Mouse (Mus musculus): Measurements from ENCODE around the gene Cldn9. TPM values are rescaled to one million over a fixed set of nuclear protein-coding genes. Genes with fewer than 3 reads are reported as not detected.

Gene Cldn9
- polyA plus RNA-seq, 1 experiment from 2014 or later: 4.6 TPM

DNA sequence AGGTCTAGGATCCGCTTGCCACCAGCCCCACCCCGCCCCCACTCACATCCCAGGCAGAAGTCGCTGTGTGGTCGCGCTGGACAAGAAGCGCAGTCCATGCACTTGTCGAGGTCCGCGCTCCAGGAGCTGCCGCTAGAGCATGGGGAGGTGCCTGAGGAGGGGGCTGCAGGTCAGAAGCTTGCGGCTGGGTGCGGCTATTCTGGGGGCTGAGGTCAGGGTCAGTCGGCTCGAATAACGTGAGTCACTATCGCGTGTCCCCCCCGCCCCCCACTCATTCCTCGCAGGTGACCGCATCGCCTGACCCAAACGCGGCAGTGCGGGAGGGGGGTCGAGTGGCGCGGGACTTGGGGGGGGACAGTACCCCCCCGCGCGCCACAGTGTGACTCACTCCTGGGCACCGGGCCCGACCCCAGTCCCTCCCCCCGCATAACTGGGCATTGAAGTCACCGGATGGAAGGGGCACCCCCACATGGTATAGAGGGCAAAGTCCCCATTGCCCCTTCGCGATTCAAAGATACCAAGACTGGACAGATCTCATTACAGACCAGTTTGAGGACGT, 7.3 kb downstream of the Cldn9 start:
- H3K4me1 ChIP-seq: peaks cover 62% of the 10 kb centered on the region
- WGBS: under 1% methylated on average over 37 of the region's 37 CpGs
- no peaks in the 10 kb centered on the region for H3K36me3 ChIP-seq
- peak overlapping the region; percentile 58 for H3K4me3 ChIP-seq
- H3K27ac ChIP-seq: peak overlapping the region; percentile 37; the same call in 1 of the 2 replicates
- peaks cover 69% of the 10 kb centered on the region for H3K27me3 ChIP-seq (ENCODE audit: low read depth, poor library complexity, severe bottlenecking)
- no peaks in the 10 kb centered on the region for H3K9me3 ChIP-seq (replicated peaks)
- peak; percentile 60 for DNase-seq (ENCODE audit: low spot score)

DNA sequence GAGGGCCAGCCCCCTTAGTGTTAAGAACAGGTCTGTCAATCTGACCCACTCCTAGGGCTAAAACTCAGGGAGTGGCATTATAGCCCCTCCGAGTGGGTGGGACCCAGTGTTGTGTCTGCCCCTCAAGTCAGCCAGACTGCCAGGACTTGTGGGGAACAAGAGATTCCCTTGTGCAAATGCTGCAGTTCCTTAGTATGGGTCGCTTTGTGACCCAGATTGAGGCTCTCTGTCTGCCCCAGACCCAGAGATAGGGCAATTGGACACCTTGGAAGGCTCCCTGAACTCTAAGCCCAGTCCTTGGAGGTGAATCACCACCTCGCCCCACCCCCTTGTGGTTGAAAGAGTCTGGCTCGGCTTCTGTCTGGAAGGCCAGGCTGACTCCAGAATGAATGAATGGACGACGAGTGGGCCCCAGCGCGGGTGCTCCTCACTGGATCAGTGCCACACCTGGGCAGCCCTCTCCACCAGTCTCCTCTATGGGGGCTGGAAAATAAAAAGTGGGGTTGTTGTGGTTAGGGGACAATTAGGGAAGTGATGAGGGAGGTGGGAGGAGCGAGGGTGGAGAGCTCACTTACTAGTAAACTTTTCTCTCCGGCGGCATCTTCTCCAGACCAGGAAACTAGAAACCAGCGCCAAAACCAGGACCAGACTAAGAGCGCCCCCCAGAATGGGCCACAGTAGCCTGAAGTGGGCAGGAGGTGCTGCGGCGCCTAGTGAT, 8.1 kb downstream of the Cldn9 start:
- WGBS: 9% methylated on average over 15 of the region's 15 CpGs
- Histone ChIP-seq H3K27me3 (ENCODE audit: low read depth, poor library complexity, severe bottlenecking) (peaks cover 60% of the 10 kb centered on the region), H3K27ac (no peak overlapping the region), H3K4me3 (peak overlapping the region; percentile 58), H3K4me1 (peaks cover 62% of the 10 kb centered on the region), H3K36me3 (peaks cover 1% of the 10 kb centered on the region), H3K9me3 (replicated peaks) (no peaks in the 10 kb centered on the region)
- DNase-seq (ENCODE audit: low spot score): peak; percentile 51

DNA sequence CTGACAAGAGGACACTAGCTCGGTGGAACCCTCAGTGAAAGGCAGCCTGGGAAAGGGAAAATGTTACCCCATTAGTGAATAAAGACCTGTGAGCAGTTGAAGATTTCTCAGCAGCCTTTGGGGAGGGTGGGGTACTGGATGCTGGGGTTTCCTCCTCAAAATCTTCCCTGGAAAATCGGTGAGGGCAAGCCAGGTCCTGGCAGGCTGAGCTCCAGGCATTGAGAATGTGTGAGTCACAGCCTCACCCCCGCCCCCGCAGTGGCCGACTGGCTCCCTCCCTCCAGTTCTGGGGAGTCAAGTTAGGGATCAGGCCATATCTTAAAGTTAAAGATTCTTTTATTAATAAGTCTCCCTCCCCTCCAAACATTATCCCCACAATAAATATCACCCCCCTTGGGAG, 8.7 kb downstream of the Cldn9 start:
- H3K27me3 ChIP-seq (ENCODE audit: low read depth, poor library complexity, severe bottlenecking): peaks cover 54% of the 10 kb centered on the region

DNA sequence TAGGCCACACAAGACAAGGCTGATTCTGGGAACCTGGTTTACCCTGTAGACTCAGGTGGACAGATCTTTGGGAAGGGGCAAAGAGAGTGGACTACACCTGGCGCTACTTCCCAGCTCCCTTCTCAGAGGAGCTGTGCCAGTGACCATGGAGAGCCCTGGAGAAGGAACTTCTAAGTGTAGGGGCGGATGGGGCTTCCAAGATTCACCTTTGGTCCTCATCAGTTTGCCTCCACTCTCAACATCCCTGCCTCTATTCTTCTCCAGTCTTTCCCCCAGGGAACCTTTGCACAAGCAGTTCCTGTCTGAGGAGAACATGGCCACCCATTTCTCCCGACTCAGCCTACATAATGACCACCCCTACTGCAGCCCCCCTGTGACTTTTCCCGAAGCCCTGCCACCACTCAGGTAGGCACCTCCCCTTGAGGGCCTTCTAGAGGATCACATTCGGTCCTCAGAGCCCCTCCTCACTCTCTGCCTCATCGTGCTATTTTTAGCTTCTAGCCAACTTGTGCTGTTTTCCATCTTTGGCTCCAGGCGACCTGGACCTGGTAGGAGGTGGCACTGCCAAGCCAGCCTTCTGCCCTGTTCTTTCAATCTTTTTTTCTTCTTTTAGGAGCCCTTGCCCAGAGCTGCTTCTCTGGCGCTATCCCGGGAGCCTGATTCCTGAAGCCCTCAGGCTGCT, 9.4 kb downstream of the Cldn9 start:
- peaks cover 58% of the 10 kb centered on the region for H3K4me1 ChIP-seq
- H3K9me3 ChIP-seq (replicated peaks): no peaks in the 10 kb centered on the region
- DNase-seq (ENCODE audit: low spot score): no peak
- H3K27ac ChIP-seq: peak overlapping the region; percentile 93; the same call in 1 of the 2 replicates
- peak overlapping the region; percentile 68 for H3K4me3 ChIP-seq
- peaks cover 15% of the 10 kb centered on the region for H3K36me3 ChIP-seq
- 34% methylated on average over 9 of the region's 9 CpGs for WGBS
- peaks cover 47% of the 10 kb centered on the region for H3K27me3 ChIP-seq (ENCODE audit: low read depth, poor library complexity, severe bottlenecking)

More for the DNA sequence above, 8.7 kb downstream of the Cldn9 start:
- Histone ChIP-seq H3K9me3 (replicated peaks) (no peaks in the 10 kb centered on the region), H3K4me1 (peaks cover 62% of the 10 kb centered on the region), H3K36me3 (peaks cover 7% of the 10 kb centered on the region), H3K27ac (no peak overlapping the region), H3K4me3 (peak overlapping the region; percentile 68; the same call in 1 of the 2 replicates)
- no peak for DNase-seq (ENCODE audit: low spot score)
- 25% methylated on average over 5 of the region's 5 CpGs for WGBS

GRCm38 (mm10) chr17:23673424-23674073, 10.3 kb downstream of the Cldn9 start, which contains the start of the genes Hcfc1r1 and Thoc6:
TSS of gene Hcfc1r1 (plus strand) at chr17:23673596.
TSS of gene Thoc6 (minus strand) at chr17:23673882.
- peak; percentile 92 for DNase-seq (ENCODE audit: low spot score)
- peaks cover 53% of the 10 kb centered on the region for H3K4me1 ChIP-seq
- no peaks in the 10 kb centered on the region for H3K9me3 ChIP-seq (replicated peaks)
- peak within 1 kb of the TSS; percentile 68 for H3K4me3 ChIP-seq
- WGBS: under 1% methylated on average over 45 of the region's 45 CpGs
- peaks cover 23% of the 10 kb centered on the region for H3K36me3 ChIP-seq
- H3K27ac ChIP-seq: peak within 1 kb of the TSS; percentile 93
- peaks cover 39% of the 10 kb centered on the region for H3K27me3 ChIP-seq (ENCODE audit: low read depth, poor library complexity, severe bottlenecking)

- no peak for DNase-seq (ENCODE audit: low spot score)
- no peak overlapping the region for H3K27ac ChIP-seq
- WGBS: 70% methylated on average over 3 of the region's 3 CpGs
- peak overlapping the region; percentile 68 for H3K4me3 ChIP-seq
- H3K9me3 ChIP-seq (replicated peaks): no peaks in the 10 kb centered on the region
- H3K4me1 ChIP-seq: peaks cover 53% of the 10 kb centered on the region
- H3K27me3 ChIP-seq (ENCODE audit: low read depth, poor library complexity, severe bottlenecking): peaks cover 31% of the 10 kb centered on the region
- peaks cover 31% of the 10 kb centered on the region for H3K36me3 ChIP-seq
These were observed 11.1 kb downstream of the Cldn9 start for GRCm38 (mm10) chr17:23672761-23673160.

GRCm38 (mm10) chr17:23671519-23671918, 12.3 kb downstream of the Cldn9 start:
- peaks cover 46% of the 10 kb centered on the region for H3K4me1 ChIP-seq
- no peak for DNase-seq (ENCODE audit: low spot score)
- no peaks in the 10 kb centered on the region for H3K9me3 ChIP-seq (replicated peaks)
- peaks cover 43% of the 10 kb centered on the region for H3K36me3 ChIP-seq
- H3K27me3 ChIP-seq (ENCODE audit: low read depth, poor library complexity, severe bottlenecking): peaks cover 25% of the 10 kb centered on the region
- H3K4me3 ChIP-seq: no peak overlapping the region
- no peak overlapping the region for H3K27ac ChIP-seq
- WGBS: 88% methylated on average over 3 of the region's 3 CpGs

DNA sequence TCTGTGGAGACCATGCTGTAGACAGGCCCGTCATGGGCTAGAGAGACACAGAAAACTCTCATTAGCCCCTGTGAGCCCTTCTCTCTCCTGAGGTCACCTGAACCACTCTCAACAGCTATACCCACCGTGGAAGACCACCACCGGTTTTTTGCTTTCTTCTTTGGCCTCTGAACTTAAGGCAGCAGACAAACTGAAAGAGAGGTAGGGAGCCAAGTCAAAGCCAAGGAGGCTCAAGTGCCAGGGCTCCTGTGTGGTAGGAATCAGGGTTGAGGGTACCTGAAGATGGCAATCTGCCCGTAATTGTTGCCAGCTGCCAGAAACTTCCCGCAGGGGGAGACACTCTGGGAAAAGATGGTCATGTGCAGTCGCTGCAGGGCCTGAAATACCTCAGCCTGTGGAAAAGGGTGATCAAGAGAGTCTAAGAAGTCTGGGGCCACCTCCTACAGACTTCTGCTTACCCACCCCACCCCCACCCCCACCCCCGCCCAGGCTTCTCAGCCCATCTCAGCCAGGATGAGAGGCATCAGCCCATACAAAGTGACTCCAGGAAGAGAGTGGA, 13.2 kb downstream of the Cldn9 start:
- WGBS: 90% methylated on average over 7 of the region's 7 CpGs
- Histone ChIP-seq H3K27me3 (ENCODE audit: low read depth, poor library complexity, severe bottlenecking) (peaks cover 16% of the 10 kb centered on the region), H3K36me3 (peaks cover 48% of the 10 kb centered on the region), H3K4me1 (peaks cover 43% of the 10 kb centered on the region), H3K4me3 (no peak overlapping the region), H3K9me3 (replicated peaks) (no peaks in the 10 kb centered on the region), H3K27ac (no peak overlapping the region)
- no peak for DNase-seq (ENCODE audit: low spot score)

GRCm38 (mm10) chr17:23665511-23665910, 18.3 kb downstream of the Cldn9 start:
- Histone ChIP-seq H3K4me3 (no peak overlapping the region), H3K9me3 (replicated peaks) (no peaks in the 10 kb centered on the region), H3K27ac (peak overlapping the region; percentile 32; the same call in 1 of the 2 replicates), H3K36me3 (peaks cover 45% of the 10 kb centered on the region), H3K4me1 (peaks cover 24% of the 10 kb centered on the region), H3K27me3 (ENCODE audit: low read depth, poor library complexity, severe bottlenecking) (peaks cover 34% of the 10 kb centered on the region)
- DNase-seq (ENCODE audit: low spot score): no peak
- WGBS: 81% methylated on average over 14 of the region's 14 CpGs

GRCm38 (mm10) chr17:23664556-23665021, 19.2 kb downstream of the Cldn9 start:
- peak; percentile 53 for DNase-seq (ENCODE audit: low spot score)
- Histone ChIP-seq H3K9me3 (replicated peaks) (no peaks in the 10 kb centered on the region), H3K4me3 (no peak overlapping the region), H3K4me1 (peaks cover 27% of the 10 kb centered on the region), H3K27ac (no peak overlapping the region), H3K27me3 (ENCODE audit: low read depth, poor library complexity, severe bottlenecking) (peaks cover 43% of the 10 kb centered on the region), H3K36me3 (peaks cover 35% of the 10 kb centered on the region)
- WGBS: 14% methylated on average over 5 of the region's 5 CpGs

DNA sequence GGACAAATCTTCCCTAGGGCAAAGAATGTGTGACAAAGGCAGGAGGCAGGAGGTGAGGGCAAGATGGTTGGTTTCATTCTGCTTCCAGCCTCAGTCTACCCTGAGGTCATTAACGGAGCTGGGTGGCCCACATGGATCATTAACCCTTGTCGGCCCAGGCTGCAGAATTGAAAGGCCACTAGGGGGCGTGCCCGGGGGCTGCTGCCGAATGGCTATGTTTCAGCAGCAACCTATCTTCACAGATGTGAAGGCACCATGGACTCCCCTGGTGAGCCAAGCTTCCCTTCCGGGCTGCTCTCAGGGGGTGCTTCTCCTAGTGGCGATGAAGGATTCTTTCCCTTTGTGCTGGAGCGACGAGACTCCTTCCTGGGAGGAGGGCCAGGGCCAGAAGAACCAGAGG, 22.3 kb downstream of the Cldn9 start:
- H3K27ac ChIP-seq: no peak overlapping the region
- DNase-seq (ENCODE audit: low spot score): peak; percentile 63
- peaks cover 5% of the 10 kb centered on the region for H3K36me3 ChIP-seq
- no peaks in the 10 kb centered on the region for H3K9me3 ChIP-seq (replicated peaks)
- H3K4me1 ChIP-seq: peaks cover 27% of the 10 kb centered on the region
- H3K4me3 ChIP-seq: no peak overlapping the region
- peaks cover 52% of the 10 kb centered on the region for H3K27me3 ChIP-seq (ENCODE audit: low read depth, poor library complexity, severe bottlenecking)
- WGBS: 3% methylated on average over 9 of the region's 9 CpGs

GRCm38 (mm10) chr17:23660876-23661200, 23.0 kb downstream of the Cldn9 start:
- Histone ChIP-seq H3K4me3 (no peak overlapping the region), H3K9me3 (replicated peaks) (no peaks in the 10 kb centered on the region), H3K36me3 (no peaks in the 10 kb centered on the region), H3K4me1 (peaks cover 24% of the 10 kb centered on the region), H3K27me3 (ENCODE audit: low read depth, poor library complexity, severe bottlenecking) (peaks cover 52% of the 10 kb centered on the region), H3K27ac (no peak overlapping the region)
- DNase-seq (ENCODE audit: low spot score): no peak
- WGBS: 4% methylated on average over 14 of the region's 14 CpGs
